Mouse (Mus musculus): ENCODE data around the gene Cyp4f37. TPM values are rescaled to one million over a fixed set of nuclear protein-coding genes. Genes with fewer than 3 reads are reported as not detected.
"Not testable (repeated sequence)": the region's sequence is repeated elsewhere in the genome, so short reads cannot be mapped to it uniquely, and the experiment has no call there.

Cyp4f37 gene
- polyA plus RNA-seq, 1 experiment, result not detected

DNA sequence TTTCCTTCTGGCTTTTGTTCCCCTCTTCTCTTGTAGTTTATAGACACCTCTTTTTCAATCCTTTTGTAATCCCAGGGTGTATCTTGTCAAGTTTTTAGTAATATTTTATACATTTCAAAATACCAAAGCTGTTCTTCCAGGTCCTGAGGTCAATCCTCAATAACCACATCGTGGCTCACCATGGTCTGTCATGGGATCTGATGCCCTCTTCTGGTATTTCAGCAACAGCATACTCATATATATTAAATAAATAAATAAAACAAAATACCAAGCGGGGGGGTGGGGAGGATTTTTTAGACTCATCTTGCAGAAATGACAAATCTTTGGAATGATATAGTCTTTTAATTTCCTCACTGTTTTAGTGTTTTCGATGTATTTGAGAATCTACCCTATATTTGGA, 10.8 kb downstream of the Cyp4f37 start:
- H3K4me3 ChIP-seq (ENCODE audit: insufficient read depth, low read depth, low read length), result no peak overlapping the region
- H3K4me1 ChIP-seq (ENCODE audit: control insufficient read depth, insufficient read depth, low read length), result peaks cover 6% of the 10 kb centered on the region
- no peak overlapping the region for H3K27ac ChIP-seq (ENCODE audit: insufficient read depth, low read depth, low read length)
- 85% methylated on average over 3 of the region's 3 CpGs for WGBS
- TF ChIP-seq CTCF (IDR thresholded peaks at IDR 0.05; ENCODE audit: insufficient read depth, low read depth, low read length), result no peak
- no peak for TF ChIP-seq POLR2A (IDR thresholded peaks at IDR 0.05; ENCODE audit: insufficient read depth, low read depth, low read length)

GRCm38 (mm10) chr17:32634242-32634971, 13.3 kb downstream of the Cyp4f37 start:
- H3K4me3 ChIP-seq (ENCODE audit: insufficient read depth, low read depth, low read length), result peak overlapping the region; percentile 53
- H3K27ac ChIP-seq (ENCODE audit: insufficient read depth, low read depth, low read length), result peak overlapping the region; percentile 36; the same call in 1 of the 2 replicates
- not testable (repeated sequence) for H3K4me1 ChIP-seq (ENCODE audit: control insufficient read depth, insufficient read depth, low read length)
- 84% methylated on average over 9 of the region's 9 CpGs for WGBS

GRCm38 (mm10) chr17:32634972-32635314, 13.8 kb downstream of the Cyp4f37 start:
- peak; percentile 20; the same call in 1 of the 2 replicates for TF ChIP-seq POLR2A (IDR thresholded peaks at IDR 0.05; ENCODE audit: insufficient read depth, low read depth, low read length)
- peak; percentile 79 for TF ChIP-seq CTCF (IDR thresholded peaks at IDR 0.05; ENCODE audit: insufficient read depth, low read depth, low read length)
- Histone ChIP-seq H3K4me1 (ENCODE audit: control insufficient read depth, insufficient read depth, low read length) (peaks cover 6% of the 10 kb centered on the region), H3K4me3 (ENCODE audit: insufficient read depth, low read depth, low read length) (peak overlapping the region; percentile 53), H3K27ac (ENCODE audit: insufficient read depth, low read depth, low read length) (peak overlapping the region; percentile 36)
- WGBS, result 1% methylated on average over 17 of the region's 17 CpGs

- WGBS, result 56% methylated on average over 3 of the region's 3 CpGs
- Histone ChIP-seq H3K4me3 (ENCODE audit: insufficient read depth, low read depth, low read length) (no peak overlapping the region), H3K27ac (ENCODE audit: insufficient read depth, low read depth, low read length) (no peak overlapping the region), H3K4me1 (ENCODE audit: control insufficient read depth, insufficient read depth, low read length) (peaks cover 6% of the 10 kb centered on the region)
- TF ChIP-seq POLR2A (IDR thresholded peaks at IDR 0.05; ENCODE audit: insufficient read depth, low read depth, low read length) (no peak), CTCF (IDR thresholded peaks at IDR 0.05; ENCODE audit: insufficient read depth, low read depth, low read length) (no peak)
Measured at GRCm38 (mm10) chr17:32636341-32636740, 15.2 kb downstream of the Cyp4f37 start.

- peaks cover 6% of the 10 kb centered on the region for H3K4me1 ChIP-seq (ENCODE audit: control insufficient read depth, insufficient read depth, low read length)
- WGBS, result 85% methylated on average over 2 of the region's 2 CpGs
- no peak overlapping the region for H3K27ac ChIP-seq (ENCODE audit: insufficient read depth, low read depth, low read length)
- no peak overlapping the region for H3K4me3 ChIP-seq (ENCODE audit: insufficient read depth, low read depth, low read length)
- TF ChIP-seq POLR2A (IDR thresholded peaks at IDR 0.05; ENCODE audit: insufficient read depth, low read depth, low read length) (no peak), CTCF (IDR thresholded peaks at IDR 0.05; ENCODE audit: insufficient read depth, low read depth, low read length) (no peak)
Measured at GRCm38 (mm10) chr17:32637151-32637550, 16.0 kb downstream of the Cyp4f37 start.

- no peak for TF ChIP-seq POLR2A (IDR thresholded peaks at IDR 0.05; ENCODE audit: insufficient read depth, low read depth, low read length)
- no peak for TF ChIP-seq CTCF (IDR thresholded peaks at IDR 0.05; ENCODE audit: insufficient read depth, low read depth, low read length)
- Histone ChIP-seq H3K27ac (ENCODE audit: insufficient read depth, low read depth, low read length) (no peak overlapping the region), H3K4me3 (ENCODE audit: insufficient read depth, low read depth, low read length) (no peak overlapping the region), H3K4me1 (ENCODE audit: control insufficient read depth, insufficient read depth, low read length) (no peaks in the 10 kb centered on the region)
- 92% methylated on average over 4 of the region's 4 CpGs for WGBS
Measured at GRCm38 (mm10) chr17:32646631-32647030, 25.5 kb downstream of the Cyp4f37 start.

- WGBS, result 93% methylated on average over 4 of the region's 4 CpGs
- no peak for TF ChIP-seq CTCF (IDR thresholded peaks at IDR 0.05; ENCODE audit: insufficient read depth, low read depth, low read length)
- no peak for TF ChIP-seq POLR2A (IDR thresholded peaks at IDR 0.05; ENCODE audit: insufficient read depth, low read depth, low read length)
- Histone ChIP-seq H3K4me1 (ENCODE audit: control insufficient read depth, insufficient read depth, low read length) (0 out of 2 replicates have a peak, but pooled peaks cover 2% of the 10 kb centered on the region), H3K4me3 (ENCODE audit: insufficient read depth, low read depth, low read length) (no peak overlapping the region), H3K27ac (ENCODE audit: insufficient read depth, low read depth, low read length) (no peak overlapping the region)
Measured at GRCm38 (mm10) chr17:32653860-32654259, 32.8 kb downstream of the Cyp4f37 start.

- Histone ChIP-seq H3K4me1 (ENCODE audit: control insufficient read depth, insufficient read depth, low read length) (0 out of 2 replicates have a peak, but pooled peaks cover 4% of the 10 kb centered on the region), H3K27ac (ENCODE audit: insufficient read depth, low read depth, low read length) (no peak overlapping the region), H3K4me3 (ENCODE audit: insufficient read depth, low read depth, low read length) (no peak overlapping the region)
- TF ChIP-seq POLR2A (IDR thresholded peaks at IDR 0.05; ENCODE audit: insufficient read depth, low read depth, low read length) (no peak), CTCF (IDR thresholded peaks at IDR 0.05; ENCODE audit: insufficient read depth, low read depth, low read length) (no peak)
- WGBS, result 79% methylated on average over 3 of the region's 3 CpGs
Measured at GRCm38 (mm10) chr17:32657041-32657440, 35.9 kb downstream of the Cyp4f37 start.

GRCm38 (mm10) chr17:32658246-32658645, 37.1 kb downstream of the Cyp4f37 start:
- TF ChIP-seq POLR2A (IDR thresholded peaks at IDR 0.05; ENCODE audit: insufficient read depth, low read depth, low read length) (no peak), CTCF (IDR thresholded peaks at IDR 0.05; ENCODE audit: insufficient read depth, low read depth, low read length) (no peak)
- no peak overlapping the region for H3K27ac ChIP-seq (ENCODE audit: insufficient read depth, low read depth, low read length)
- no peak overlapping the region for H3K4me3 ChIP-seq (ENCODE audit: insufficient read depth, low read depth, low read length)
- 0 out of 2 replicates have a peak, but pooled peaks cover 4% of the 10 kb centered on the region for H3K4me1 ChIP-seq (ENCODE audit: control insufficient read depth, insufficient read depth, low read length)
- WGBS, result 68% methylated on average over 1 of the region's 1 CpGs
